Comparison of ENCODE assay signal across 9 mouse cellular contexts in the genomic region with DNA sequence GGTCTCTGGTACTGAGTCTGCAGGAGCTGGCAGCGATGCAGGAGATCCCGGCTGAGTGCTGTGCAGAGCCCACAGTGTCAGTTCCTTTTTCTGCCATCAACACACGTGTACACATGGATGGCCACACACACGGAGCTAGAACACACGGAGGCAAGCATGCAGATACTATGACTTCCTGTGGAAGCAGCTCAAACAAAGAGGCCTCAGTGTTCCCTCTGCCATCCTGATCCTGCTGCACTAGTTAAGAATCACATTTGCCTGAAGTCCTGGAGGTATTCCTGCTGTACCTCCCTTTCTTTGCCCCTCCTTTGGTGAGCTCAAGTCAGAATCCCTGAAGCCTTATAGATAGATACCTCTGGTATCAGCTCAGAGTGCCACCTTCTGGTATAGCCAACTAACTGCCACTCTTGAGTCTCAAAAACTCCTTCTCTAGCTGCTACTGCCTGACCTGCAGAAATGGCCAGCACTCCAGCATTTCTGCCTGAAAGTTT.
DNase-seq lines count a peak whose midpoint lies in the region; ATAC-seq lines count a peak whose summit lies in the region.
"Had no signal": no experiment of that assay in that cellular context is flagged by ENCODE, and none has a peak within 500 bp of the region (broad histone marks: within the 10 kb centered on the region; RNA-seq: fewer than 3 reads in every experiment).

No protein-coding gene starts in this region.

- WGBS in midbrain, embryonic 11.5 days, result 83% methylated on average over 5 of the region's 5 CpGs
- WGBS in midbrain, embryonic 10.5 days, result 83% methylated on average over 5 of the region's 5 CpGs
- WGBS in forebrain, embryonic 12.5 days, result 83% methylated on average over 5 of the region's 5 CpGs
- WGBS in midbrain, embryonic 12.5 days, result 79% methylated on average over 5 of the region's 5 CpGs

- intact Hi-C loops in gastrocnemius, postnatal 36 days (cut with DNase I), result loop anchor here (1.0 kb wide), 1 partner anchor 161 kb away; no protein-coding TSS in a partner anchor

- peak; percentile 54; the same call in 1 of the 2 replicates for ATAC-seq in midbrain, embryonic 11.5 days (ENCODE audit: low FRiP score)
- peak; percentile 58; the same call in 1 of the 2 replicates for ATAC-seq in forebrain, embryonic 12.5 days (ENCODE audit: low FRiP score)
- 0 out of 2 replicates have a peak, but pooled peaks have one; percentile 27 for ATAC-seq in midbrain, embryonic 12.5 days (ENCODE audit: low FRiP score, low read depth)

- peak; percentile 40 for DNase-seq in gastrocnemius, adult 18-20 months (ENCODE audit: low spot score)
- DNase-seq in gastrocnemius, postnatal 36 days, result no peak
- DNase-seq in midbrain, embryonic 11.5 days (ENCODE audit: low spot score, missing footprints), result peak; percentile 81
- no peak for DNase-seq in midbrain, embryonic 10.5 days (ENCODE audit: low spot score)
- DNase-seq in urinary bladder, adult 18-20 months (ENCODE audit: low spot score in 2 of 2), result no peak
- DNase-seq in frontal cortex, postnatal 25 days (ENCODE audit: low spot score in 2 of 2), result no peak

- H3K4me3 ChIP-seq in midbrain, embryonic 11.5 days (ENCODE audit: low read depth, low read length), result no peak overlapping the region
- H3K4me3 ChIP-seq in midbrain, embryonic 10.5 days, result no peak overlapping the region
- H3K4me3 ChIP-seq in forebrain, embryonic 12.5 days (replicated peaks), result no peak overlapping the region
- no peak overlapping the region for H3K4me3 ChIP-seq in midbrain, embryonic 12.5 days
- H3K4me3 ChIP-seq: limb, embryonic 12.5 days had no signal

- H3K36me3 ChIP-seq in midbrain, embryonic 11.5 days (ENCODE audit: control insufficient read depth, insufficient read depth, low read length), result no peaks in the 10 kb centered on the region
- H3K36me3 ChIP-seq in midbrain, embryonic 10.5 days, result no peaks in the 10 kb centered on the region
- H3K36me3 ChIP-seq in forebrain, embryonic 12.5 days (replicated peaks), result no peaks in the 10 kb centered on the region; the same call in 1 of the 2 replicates
- no peaks in the 10 kb centered on the region for H3K36me3 ChIP-seq in midbrain, embryonic 12.5 days
- H3K36me3 ChIP-seq: limb, embryonic 12.5 days had no signal

- H3K4me2 ChIP-seq in midbrain, embryonic 11.5 days, result no peak overlapping the region
- H3K4me2 ChIP-seq in forebrain, embryonic 12.5 days, result no peak overlapping the region
- no peak overlapping the region for H3K4me2 ChIP-seq in midbrain, embryonic 12.5 days (replicated peaks)
- H3K4me2 ChIP-seq: limb, embryonic 12.5 days had no signal

- no peaks in the 10 kb centered on the region for H3K27me3 ChIP-seq in midbrain, embryonic 11.5 days (ENCODE audit: control insufficient read depth, insufficient read depth, low read length)
- H3K27me3 ChIP-seq in midbrain, embryonic 10.5 days (ENCODE audit: low read depth, poor library complexity, severe bottlenecking), result peaks cover 28% of the 10 kb centered on the region
- H3K27me3 ChIP-seq in forebrain, embryonic 12.5 days, result 0 out of 2 replicates have a peak, but pooled peaks cover 4% of the 10 kb centered on the region
- 0 out of 2 replicates have a peak, but pooled peaks cover 3% of the 10 kb centered on the region for H3K27me3 ChIP-seq in midbrain, embryonic 12.5 days
- H3K27me3 ChIP-seq: limb, embryonic 12.5 days had no signal

- H3K9ac ChIP-seq in midbrain, embryonic 11.5 days (ENCODE audit: low read length), result no peak overlapping the region
- H3K9ac ChIP-seq in forebrain, embryonic 12.5 days, result no peak overlapping the region
- H3K9ac ChIP-seq in midbrain, embryonic 12.5 days (replicated peaks), result no peak overlapping the region
- H3K9ac ChIP-seq: limb, embryonic 12.5 days had no signal

- H3K27ac ChIP-seq in midbrain, embryonic 11.5 days (ENCODE audit: low read depth, low read length), result no peak overlapping the region
- no peak overlapping the region for H3K27ac ChIP-seq in midbrain, embryonic 10.5 days (replicated peaks)
- peak overlapping the region; percentile 1; the same call in 1 of the 2 replicates for H3K27ac ChIP-seq in forebrain, embryonic 12.5 days
- H3K27ac ChIP-seq in midbrain, embryonic 12.5 days (replicated peaks), result 0 out of 2 replicates have a peak overlapping the region, but pooled peaks have one; percentile 22
- H3K27ac ChIP-seq: limb, embryonic 12.5 days had no signal

- H3K4me1 ChIP-seq in midbrain, embryonic 11.5 days (ENCODE audit: control insufficient read depth, insufficient read depth, low read length), result peaks cover 3% of the 10 kb centered on the region; the same call in 1 of the 2 replicates
- H3K4me1 ChIP-seq in midbrain, embryonic 10.5 days, result peaks cover 18% of the 10 kb centered on the region
- peaks cover 14% of the 10 kb centered on the region for H3K4me1 ChIP-seq in forebrain, embryonic 12.5 days
- peaks cover 18% of the 10 kb centered on the region for H3K4me1 ChIP-seq in midbrain, embryonic 12.5 days
- H3K4me1 ChIP-seq: limb, embryonic 12.5 days had no signal

- H3K9me3 ChIP-seq in midbrain, embryonic 11.5 days (ENCODE audit: control insufficient read depth, low read length), result no peaks in the 10 kb centered on the region
- H3K9me3 ChIP-seq in midbrain, embryonic 10.5 days (replicated peaks), result no peaks in the 10 kb centered on the region
- H3K9me3 ChIP-seq in forebrain, embryonic 12.5 days, result no peaks in the 10 kb centered on the region
- H3K9me3 ChIP-seq in midbrain, embryonic 12.5 days, result no peaks in the 10 kb centered on the region
- H3K9me3 ChIP-seq: limb, embryonic 12.5 days had no signal

Comparison
In these comparisons a context has a peak if more than half of its experiments do, and no peak if none do; other contexts are left out.
1. DNase-seq: peak in gastrocnemius, adult 18-20 months (single experiment) and midbrain, embryonic 11.5 days (single experiment); none in gastrocnemius, postnatal 36 days (0 of 2), midbrain, embryonic 10.5 days (single experiment), urinary bladder, adult 18-20 months (0 of 2) and frontal cortex, postnatal 25 days (0 of 2).
2. H3K27ac ChIP-seq: peak in forebrain, embryonic 12.5 days (single experiment) and midbrain, embryonic 12.5 days (single experiment); none in midbrain, embryonic 11.5 days (single experiment) and midbrain, embryonic 10.5 days (single experiment).
3. Peak in every context shown above with its lines, with median percentiles within 50 percentile points of each other: ATAC-seq.